Mouse (Mus musculus): Measurements from ENCODE around the gene Fermt1. TPM values are rescaled to one million over a fixed set of nuclear protein-coding genes. Genes with fewer than 3 reads are reported as not detected.

The Fermt1 gene
- total RNA-seq (2021): not detected
- long read RNA-seq, experiment 1: 0 reads
- long read RNA-seq, experiment 2: 0 reads

GRCm38 (mm10) chr2:132945326-132946207 lies at the start of gene Fermt1:
Gene Fermt1, minus strand, starts transcription at chr2:132945906.
- DNase-seq (ENCODE audit: low spot score): no peak

- peak; percentile 62 for DNase-seq (ENCODE audit: low spot score)
Observed at GRCm38 (mm10) chr2:132992659-132993531, 47.2 kb upstream of the Fermt1 start.

- peak; percentile 48 for DNase-seq (ENCODE audit: low spot score)
Observed at GRCm38 (mm10) chr2:132989778-132990564, 44.3 kb upstream of the Fermt1 start.

DNA sequence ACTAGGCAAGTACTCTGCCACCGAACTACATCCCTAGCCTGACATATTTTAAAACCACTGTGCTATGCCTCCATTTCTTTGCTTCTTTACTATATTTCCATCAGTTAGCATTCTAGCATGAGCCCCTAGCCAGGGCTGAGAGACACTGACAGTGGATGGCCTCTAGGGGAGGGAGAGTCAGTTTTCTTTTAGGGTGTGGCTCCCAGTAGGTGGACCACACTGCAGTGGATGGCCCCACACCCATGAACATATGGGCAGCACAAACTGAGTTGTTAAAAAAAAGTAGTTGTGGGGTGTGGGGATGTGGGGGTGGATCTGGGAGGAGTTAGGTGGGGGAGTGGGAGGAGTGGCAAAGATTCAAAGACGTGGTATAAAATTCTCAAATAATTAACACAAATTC lies 27.6 kb upstream of the Fermt1 start:
- DNase-seq (ENCODE audit: low spot score): no peak

GRCm38 (mm10) chr2:132970772-132971173 lies 25.1 kb upstream of the Fermt1 start:
- DNase-seq (ENCODE audit: low spot score): peak; percentile 38

DNA sequence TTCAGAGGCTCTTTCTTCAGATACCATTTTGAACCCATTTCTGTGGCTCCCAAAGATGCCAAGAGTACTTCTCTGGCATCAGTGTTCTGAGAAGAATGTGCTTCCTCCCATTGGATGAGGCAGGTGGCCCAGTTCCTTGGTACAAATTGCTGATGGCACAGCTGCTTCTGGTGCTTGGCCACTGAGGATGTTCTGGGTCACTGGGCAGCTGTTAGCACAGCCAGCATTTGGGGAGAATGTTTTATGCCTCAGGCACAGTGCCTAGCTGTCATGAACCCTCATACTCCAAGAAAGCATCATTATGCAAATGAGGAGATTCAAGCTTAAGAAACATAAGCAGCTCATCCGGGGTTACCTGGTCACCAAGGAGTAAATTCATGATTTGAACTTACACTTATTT lies 12.1 kb upstream of the Fermt1 start:
- DNase-seq (ENCODE audit: low spot score): no peak

GRCm38 (mm10) chr2:132952197-132952596 lies 6.5 kb upstream of the Fermt1 start:
- no peak for DNase-seq (ENCODE audit: low spot score)

- no peak for DNase-seq (ENCODE audit: low spot score)
Observed at GRCm38 (mm10) chr2:132948174-132948573, 2.5 kb upstream of the Fermt1 start.

- DNase-seq (ENCODE audit: low spot score): no peak
Observed at GRCm38 (mm10) chr2:132946976-132947375, 1.3 kb upstream of the Fermt1 start.

- DNase-seq (ENCODE audit: low spot score): no peak
Observed at GRCm38 (mm10) chr2:132944711-132945325, 888 bp downstream of the Fermt1 start.

- no peak for DNase-seq (ENCODE audit: low spot score)
Observed at GRCm38 (mm10) chr2:132943997-132944396, 1.7 kb downstream of the Fermt1 start.

DNA sequence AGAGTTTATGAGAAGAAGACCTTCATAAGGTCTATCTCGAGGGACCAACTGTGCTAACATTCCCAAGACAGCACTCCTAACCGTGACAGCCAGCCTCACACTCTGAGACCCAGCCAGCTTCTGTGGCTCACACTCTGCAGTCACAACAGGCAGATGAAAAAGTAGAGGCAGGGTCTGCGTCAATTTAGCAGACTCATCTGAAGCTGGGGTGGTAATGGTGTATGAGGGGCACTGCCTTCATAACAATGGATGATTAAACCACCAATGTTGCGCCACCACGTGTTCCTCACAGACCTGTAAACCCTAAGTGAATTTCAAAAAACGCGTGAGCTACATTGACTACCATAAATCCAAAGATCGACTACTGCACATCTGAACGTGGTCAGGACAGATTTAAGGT lies 2.1 kb downstream of the Fermt1 start:
- no peak for DNase-seq (ENCODE audit: low spot score)

- no peak for DNase-seq (ENCODE audit: low spot score)
Observed at GRCm38 (mm10) chr2:132939056-132939455, 6.7 kb downstream of the Fermt1 start.

GRCm38 (mm10) chr2:132936176-132936575 lies 9.5 kb downstream of the Fermt1 start:
- no peak for DNase-seq (ENCODE audit: low spot score)

DNA sequence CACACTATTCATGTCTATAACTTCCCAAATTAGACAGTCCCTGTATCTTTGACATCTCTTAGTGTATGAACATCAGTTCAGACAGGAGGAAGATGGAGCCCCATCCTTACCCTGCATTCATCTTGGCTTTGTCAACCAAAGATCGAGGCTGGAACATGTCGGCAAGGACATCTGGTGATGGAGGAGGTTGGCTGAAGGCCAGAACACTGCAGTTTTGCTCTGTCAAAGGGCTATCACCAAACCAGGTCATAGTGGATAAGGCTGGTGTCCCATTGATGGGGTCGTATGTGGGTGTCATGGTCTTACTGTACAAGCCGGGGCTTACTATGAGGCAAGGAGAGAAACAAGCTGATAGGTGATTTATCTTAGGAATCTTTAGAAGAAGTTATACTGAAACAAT lies 11.0 kb downstream of the Fermt1 start:
- no peak for DNase-seq (ENCODE audit: low spot score)

DNA sequence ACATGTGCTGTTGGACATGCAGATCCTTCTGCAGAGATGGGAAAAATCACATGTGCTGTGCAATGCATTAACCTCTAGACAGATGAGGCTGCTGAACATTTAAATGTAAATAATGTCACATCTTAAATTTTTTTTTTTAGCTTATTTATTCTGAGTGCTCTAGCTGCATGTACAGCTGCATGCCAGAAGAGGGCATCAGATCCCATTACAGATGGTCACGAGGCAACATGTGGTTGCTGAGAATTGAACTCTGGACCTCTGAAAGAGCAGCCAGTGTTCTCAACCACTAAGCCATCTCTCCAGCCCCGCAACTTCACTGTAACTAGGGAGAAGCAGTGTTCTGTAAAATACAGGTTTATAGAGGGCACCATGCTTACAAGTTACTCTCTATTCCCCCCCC lies 11.6 kb downstream of the Fermt1 start:
- DNase-seq (ENCODE audit: low spot score): no peak

DNA sequence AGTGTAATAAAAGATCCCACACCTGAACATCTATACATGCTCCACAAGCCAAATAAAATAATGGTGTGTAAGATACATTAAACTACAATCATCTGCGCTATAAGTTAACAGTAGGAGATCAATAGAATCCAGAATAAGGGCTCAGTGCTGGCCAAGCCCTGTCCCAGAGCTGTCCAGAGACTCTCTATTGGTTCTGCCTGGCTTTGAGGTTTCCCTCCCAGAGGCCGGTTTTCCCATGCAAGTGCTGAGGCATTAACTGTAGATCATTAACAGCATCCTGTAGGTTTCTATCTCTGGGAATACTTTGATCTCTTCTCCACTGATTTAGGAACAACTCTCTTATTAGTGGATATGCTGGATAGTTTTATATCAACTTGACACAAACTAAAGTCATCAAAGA lies 16.7 kb downstream of the Fermt1 start:
- DNase-seq (ENCODE audit: low spot score): no peak

DNA sequence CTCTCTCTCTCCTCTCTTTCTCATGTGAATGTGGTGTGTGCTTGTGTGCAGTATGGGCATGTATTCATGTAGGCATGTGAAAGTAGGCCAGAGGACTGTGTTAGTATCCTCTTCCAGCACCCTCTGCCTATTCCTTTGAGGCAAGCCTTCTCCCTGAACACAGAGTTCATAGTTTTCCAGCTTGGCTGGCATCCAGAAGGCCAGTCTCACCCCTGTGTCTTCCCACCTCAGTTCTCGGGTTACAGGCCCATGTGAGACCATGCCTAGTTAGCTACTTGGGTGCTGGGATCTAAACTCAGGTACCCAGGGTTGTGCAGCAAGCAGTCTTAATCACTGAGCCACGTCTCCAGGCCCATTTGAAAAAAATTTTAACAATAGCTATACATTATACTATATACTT lies 17.8 kb downstream of the Fermt1 start:
- DNase-seq (ENCODE audit: low spot score): no peak

GRCm38 (mm10) chr2:132927298-132927697 lies 18.4 kb downstream of the Fermt1 start:
- no peak for DNase-seq (ENCODE audit: low spot score)

- DNase-seq (ENCODE audit: low spot score): no peak
Observed at GRCm38 (mm10) chr2:132923290-132924085, 22.2 kb downstream of the Fermt1 start.
